Mouse (Mus musculus) liver, adult 2 months (tissue): ENCODE results near the gene Fbxo6.

Experiments
- CTCF ChIP-seq: fragments of 200-500 bp; IDR thresholded peaks from 2 replicates; pipeline ENCODE4 v1.5.1; 2011; ENCODE audit warnings: low read depth, low read length, control low read depth
- POLR2A ChIP-seq: fragments of 200-500 bp; IDR thresholded peaks from 2 replicates; pipeline ENCODE4 v1.6.1; 2011; ENCODE audit warnings: low read length, control low read depth; ENCODE audit not compliant: insufficient read depth; ENCODE audit errors: extremely low read depth

DNA sequence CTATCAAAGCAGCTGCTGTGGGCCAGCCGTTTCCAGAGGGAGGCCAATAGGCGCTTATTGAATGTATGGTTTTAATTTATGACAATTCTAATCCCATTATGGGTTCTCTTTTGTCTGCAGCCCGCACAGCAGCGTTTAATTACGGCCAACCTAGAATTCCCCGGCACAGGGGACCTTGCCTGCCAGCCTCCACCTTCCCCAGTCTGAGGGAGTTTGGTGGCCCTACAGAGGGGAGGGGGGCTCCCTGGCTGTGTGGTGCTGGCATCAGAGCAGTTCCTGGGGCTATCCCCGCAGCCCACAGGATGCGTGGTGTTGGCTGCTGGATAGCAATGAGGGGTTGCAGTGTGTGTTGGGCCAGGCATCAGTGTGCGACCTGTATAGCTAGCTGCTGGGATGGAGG lies 32.6 kb upstream of the Fbxo6 start:
- no peak for TF ChIP-seq CTCF
- no peak for TF ChIP-seq POLR2A
